Mouse (Mus musculus): ENCODE measurements at regions not wholly inside any gene's neighbourhood (a gene's known extent, or its start where the extent isn't known, plus 50 kb on each side); places are given as distances from the start of the nearest gene placed in this dataset.

DNA sequence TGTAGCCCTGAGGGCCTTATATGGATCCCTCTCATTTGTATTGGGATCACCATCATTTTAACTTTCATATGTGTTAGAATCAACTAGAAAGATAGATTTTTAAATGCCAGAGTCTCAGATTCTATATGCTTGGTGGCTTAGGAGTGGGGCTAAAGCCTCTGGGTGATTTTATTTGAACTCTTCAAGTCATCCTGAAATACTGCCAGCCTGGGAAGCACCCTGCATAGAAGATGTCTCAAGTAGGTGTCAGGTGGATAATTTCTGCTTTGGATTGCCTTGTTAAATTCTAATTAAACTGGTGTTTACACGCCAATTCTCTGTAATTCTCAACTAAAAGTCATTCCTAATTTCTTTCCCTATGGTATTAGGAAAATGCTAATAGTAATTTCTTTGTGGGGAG, 4154.0 kb downstream of the 9330182O14Rik start:
- no peak for DNase-seq (ENCODE audit: low spot score in 2 of 2)

DNA sequence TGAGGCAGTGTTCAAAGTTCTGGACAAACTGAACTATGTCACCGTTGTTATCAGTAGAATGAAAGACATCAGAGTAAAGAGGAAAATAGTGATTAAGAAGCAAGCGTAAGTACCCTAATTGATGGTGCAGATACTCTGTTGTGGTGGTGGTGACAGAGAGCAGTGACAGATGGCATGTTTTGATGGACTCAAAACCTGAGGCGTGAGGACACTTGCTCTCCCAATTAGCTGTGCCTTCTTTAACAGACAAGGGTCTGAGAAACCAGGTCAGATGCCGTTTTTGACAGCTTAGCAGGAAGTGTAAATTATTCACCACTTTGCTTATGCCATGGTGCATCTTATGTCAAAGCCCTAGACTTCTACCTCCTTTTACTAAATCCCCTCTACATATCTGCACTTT, 4154.5 kb downstream of the 9330182O14Rik start:
- no peak for DNase-seq (ENCODE audit: low spot score in 2 of 2)

DNA sequence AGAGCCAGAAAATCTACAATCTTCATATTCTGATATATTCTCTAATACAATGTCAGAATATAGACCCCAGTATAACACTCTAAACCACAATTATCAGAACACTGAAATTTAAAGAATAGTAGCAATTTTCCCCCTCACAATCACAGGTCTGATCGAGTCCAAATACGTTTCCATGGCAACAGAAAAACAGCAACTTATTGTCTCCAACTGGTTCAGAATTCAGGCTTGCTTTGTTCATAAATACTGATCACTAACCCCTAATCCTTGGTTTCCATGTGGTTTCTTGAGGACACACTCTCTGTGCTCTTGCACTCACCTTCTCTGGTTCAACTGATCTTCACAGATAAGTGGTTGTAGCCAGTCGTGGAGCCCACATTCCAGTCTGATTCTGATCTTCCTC, 4167.3 kb downstream of the 9330182O14Rik start:
- peak in 1 of 2 experiments; percentile 26 for DNase-seq (ENCODE audit: low spot score in 2 of 2)

DNA sequence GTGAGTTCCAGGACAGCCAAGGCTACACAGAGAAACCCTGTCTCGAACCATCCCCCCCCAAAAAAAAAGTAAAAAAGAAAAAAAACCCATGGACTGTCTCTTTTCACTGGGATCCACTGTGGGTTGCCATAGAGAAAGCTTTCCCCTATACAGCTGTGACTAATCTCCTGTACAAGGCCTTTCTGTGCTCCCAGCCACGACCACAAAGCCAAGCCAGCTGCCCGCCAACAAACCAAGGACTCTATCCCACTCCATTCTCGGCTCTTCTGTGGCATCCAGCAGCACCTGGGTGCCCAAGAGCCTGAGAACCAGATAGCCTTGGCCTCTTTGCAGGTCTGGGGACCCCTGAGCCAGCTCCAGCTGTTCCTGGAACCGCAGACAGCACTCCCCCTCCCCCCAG, 4176.7 kb downstream of the 9330182O14Rik start:
- DNase-seq (ENCODE audit: low spot score in 2 of 2), result no peak

DNA sequence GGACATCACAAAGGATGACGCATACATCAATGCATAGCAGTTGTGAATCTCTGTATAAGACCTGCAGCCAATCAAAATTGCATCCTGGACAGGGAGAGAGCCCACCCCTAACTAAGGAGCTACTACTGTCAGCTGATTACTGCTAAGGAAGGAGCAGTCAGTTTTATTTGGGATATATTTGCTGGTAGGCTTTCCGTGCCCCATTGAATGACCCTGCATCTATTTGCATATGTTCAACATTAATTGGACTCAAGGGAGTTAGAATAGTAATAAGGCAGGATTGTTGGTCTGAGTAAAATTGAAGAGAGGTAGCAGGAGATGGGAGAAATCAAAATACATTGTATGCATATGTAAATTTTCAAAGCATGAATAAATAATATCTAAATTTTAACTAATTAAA, 4179.1 kb downstream of the 9330182O14Rik start:
- DNase-seq (ENCODE audit: low spot score in 2 of 2), result no peak

Measured in layer of hippocampus, postnatal 14 days (tissue).